Mouse (Mus musculus) left cerebral cortex, adult 11 months (tissue): ENCODE measurements around the gene Emg1.
"Not testable (repeated sequence)": the region's sequence is repeated elsewhere in the genome, so short reads cannot be mapped to it uniquely, and the experiment has no call there.

ENCODE experiments used
- DNase-seq: peaks from one replicate; pipeline ENCODE4 v3.0.0; 2022; ENCODE audit warnings: low spot score

Gene Emg1

DNA sequence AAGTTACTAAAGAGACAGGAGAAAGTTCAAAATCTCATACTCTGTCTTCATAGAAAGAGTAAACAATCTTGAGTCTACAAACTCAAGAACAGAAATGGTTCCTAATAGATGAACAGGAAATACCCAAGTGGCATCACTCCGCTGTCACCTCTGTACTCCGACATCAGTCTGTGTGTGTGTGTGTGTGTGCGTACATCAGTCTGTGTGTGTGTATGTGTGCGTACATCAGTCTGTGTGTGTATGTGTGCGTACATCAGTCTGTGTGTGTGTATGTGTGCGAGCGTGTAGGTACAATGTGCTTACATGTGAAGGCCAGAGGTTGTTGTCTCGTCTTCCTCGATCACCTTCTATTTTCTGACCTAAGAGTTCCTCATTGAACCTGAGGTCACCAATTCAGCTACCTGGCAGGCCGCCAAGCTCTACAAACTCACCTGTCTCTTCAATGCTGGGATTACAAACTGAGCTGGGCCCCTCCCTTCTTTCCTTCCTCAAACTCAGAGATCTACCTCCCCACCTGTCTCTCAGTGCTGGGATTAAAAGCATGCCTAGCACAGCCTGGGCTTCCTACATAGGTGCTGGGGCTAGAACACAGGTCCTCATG is 3.6 kb downstream of the Emg1 start:
- DNase-seq, result no peak

DNA sequence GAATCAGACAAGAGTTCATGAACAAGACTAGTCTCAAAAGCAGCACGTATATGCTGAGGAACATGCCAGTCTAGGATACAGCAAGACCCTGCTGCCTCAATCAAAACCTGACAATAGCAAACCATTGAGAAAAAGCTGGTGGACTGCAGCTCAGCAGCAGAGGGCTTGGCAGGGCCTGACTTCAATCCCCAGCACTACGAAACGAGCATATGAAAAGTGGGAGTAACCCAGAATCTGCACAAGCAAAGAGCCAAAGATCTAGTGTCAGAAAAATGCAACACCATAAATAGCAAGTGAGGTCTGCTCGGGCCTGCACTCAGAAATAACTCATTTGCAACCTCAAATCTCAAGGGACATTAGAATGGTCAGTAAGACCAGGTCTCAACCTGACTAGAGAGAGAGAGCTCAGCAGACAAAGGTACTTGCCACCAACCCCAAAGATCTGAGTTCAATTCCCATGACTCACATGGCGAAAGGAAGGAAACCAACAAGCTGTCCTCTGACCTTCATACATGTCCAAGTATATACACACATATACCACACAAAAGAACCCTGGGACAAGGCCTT is 5.8 kb downstream of the Emg1 start:
- no peak for DNase-seq

DNA sequence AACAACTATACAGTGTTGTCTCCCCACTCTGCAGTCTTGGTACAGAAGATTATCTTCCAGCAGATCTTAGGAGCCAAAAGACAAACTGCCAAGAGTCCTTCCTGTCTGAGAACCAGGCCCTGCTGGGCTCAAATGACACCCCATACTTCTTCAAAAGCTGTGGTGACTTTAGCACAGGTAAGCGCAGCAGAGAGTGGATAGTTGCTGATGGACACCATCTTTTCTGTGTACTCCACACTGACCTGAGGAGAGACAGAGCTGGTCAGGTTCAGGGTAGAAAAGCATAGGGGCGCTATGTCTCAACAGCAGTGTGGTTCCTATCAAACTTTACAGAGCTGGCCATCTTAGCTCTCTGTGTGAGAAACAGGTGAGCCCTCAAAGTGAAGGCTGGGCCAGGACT is 7.6 kb downstream of the Emg1 start:
- DNase-seq, result no peak

DNA sequence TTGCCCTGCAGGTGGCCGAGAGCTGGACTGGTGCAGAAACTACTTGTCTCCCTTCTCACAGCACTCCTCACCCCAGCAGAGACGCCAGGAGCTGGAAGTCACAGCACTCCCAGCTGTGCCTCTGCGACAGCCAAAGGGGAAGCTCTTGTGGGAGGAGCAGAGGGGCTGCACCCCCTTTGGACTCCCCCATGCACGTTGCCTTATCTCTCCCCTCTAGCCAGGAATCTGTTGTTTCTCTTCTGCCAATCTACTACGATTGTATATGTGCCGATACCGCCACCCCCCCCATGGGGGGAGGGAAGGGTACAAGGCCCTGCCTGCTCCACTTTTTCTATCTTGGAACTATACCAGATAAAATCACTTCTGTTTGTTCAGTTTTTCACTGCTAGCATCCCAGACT is 8.2 kb downstream of the Emg1 start:
- DNase-seq, result no peak

- DNase-seq, result no peak
Measured at GRCm38 (mm10) chr6:124702784-124703103, 9.2 kb downstream of the Emg1 start.

- DNase-seq, result no peak
Measured at GRCm38 (mm10) chr6:124702102-124702783, 9.7 kb downstream of the Emg1 start.

GRCm38 (mm10) chr6:124701338-124701737 is 10.6 kb downstream of the Emg1 start:
- no peak for DNase-seq

- no peak for DNase-seq
Measured at GRCm38 (mm10) chr6:124699962-124700610, 11.9 kb downstream of the Emg1 start.

DNA sequence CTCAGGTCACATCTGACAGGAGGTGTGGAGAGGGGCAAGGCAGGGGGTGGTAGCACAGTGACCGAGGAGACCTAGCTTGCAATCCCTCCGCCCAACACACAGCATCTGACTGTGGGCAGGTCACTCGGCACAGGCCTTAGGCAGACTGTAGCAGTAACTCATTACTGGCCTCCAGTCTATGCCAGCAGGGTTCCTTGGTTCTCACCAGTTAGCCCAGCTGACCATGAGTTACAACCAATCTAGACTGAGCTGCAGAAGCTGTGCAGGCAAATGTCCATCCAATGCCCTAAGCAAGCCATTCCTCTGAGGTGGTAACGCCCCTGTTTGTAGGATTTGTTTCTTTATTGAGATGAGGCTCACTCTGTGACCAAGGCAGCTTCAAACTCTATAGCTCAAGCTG is 12.6 kb downstream of the Emg1 start:
- no peak for DNase-seq

GRCm38 (mm10) chr6:124698751-124699150 is 13.2 kb downstream of the Emg1 start:
- no peak for DNase-seq

GRCm38 (mm10) chr6:124696441-124697150 is 15.4 kb downstream of the Emg1 start:
- DNase-seq, result no peak

- DNase-seq, result no peak
Measured at GRCm38 (mm10) chr6:124694166-124694955, 17.6 kb downstream of the Emg1 start.

DNA sequence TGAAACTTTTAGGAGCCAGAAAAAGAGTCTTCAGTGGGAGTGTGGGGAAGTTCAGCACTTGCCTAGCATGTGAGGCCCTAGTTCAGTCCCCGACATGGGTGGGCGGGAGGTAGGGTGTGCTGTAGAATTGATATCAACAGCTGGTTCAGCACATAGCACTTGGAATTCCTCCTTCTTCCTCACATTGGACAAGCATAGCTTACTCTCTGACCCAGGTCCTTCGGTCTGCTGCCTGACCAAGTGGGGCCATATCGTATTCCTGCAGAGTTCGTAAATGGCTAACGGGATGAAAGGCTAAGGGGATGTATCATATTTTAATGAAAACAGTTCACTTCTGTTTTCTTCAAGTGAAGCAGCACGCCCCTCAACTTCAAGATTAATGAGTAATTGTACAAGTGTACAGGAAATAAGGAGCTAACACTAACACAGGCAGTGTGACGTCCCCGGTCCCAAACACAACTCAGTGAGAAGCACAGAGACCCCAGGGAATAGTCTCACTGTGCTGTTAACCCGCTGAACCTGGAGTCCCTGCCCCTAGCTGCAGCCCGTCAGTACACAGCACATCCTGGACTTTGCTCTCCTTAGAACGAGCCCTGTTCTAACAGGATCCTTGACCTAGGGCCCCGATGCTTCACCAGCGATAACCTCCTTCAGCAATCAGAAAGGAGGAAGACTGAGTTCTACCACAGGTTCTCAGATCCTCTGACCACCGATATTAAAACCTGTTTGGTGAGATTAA is 18.6 kb downstream of the Emg1 start:
- DNase-seq, result no peak

GRCm38 (mm10) chr6:124690517-124690916 is 21.5 kb downstream of the Emg1 start:
- no peak for DNase-seq

DNA sequence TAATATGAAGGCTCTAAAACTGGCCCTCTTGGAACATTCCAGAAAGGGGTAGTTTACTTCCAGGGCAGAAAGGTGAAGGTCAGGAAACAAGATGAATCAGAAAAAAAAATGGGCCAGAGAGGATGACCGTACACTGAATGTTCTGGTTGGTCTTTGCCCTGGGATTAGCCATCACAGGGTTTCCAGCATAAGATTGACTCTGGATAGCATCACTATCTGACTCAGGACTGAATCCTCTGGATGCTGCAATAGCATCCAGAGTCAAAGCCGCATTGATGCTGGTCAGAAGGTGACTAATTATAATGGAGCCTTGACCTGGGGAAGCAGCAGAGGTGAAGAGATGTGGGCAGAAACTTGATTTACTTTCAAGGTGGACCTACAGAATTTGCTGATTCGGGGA is 23.0 kb downstream of the Emg1 start:
- DNase-seq, result no peak

DNA sequence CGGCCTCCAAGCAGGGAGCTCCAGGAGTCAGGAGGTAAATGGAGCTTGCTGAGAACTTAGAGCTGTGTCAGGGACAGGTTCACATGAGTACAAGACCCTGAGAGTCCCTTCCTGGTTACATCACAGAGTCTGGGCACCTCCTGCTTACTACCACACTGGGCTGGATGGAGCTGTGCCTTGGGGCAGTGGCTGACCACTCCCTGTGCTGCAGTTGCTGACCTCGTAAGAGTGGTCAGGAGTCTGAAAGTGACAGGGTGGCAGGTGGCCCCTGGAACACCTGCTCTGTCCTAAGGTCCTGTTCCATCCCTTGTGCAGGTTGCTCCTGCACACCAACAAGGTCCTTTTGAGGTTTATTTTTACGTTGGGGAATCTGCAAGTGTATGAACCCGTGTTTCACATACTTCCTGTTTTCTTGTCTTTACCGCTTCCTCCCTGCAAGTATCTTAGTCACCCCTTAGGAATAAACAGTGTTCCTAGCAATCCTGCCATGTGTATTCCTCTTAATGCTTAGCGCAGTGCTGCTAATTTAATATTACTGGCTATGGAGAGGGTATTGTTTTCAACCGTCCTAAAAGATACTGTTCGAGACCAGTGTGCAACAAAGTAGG is 23.7 kb downstream of the Emg1 start:
- no peak for DNase-seq

DNA sequence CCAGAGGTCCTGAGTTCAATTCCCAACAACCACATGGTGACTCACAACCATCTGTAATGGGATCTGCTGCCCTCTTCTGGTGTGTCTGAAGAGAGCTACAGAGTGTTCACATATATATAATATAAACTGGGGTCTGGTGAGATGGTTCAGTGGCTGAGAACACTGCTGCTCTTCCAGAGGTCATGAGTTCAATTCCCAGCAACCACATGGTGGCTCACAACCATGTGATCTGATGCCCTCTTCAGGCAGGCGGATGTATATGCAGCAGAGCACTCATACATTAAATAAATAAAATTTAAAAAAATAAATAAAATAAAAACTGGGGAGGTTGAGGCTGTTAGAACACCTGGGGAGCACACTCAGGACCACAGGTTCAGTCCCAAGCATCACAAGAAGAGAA is 25.3 kb downstream of the Emg1 start:
- DNase-seq, result not testable (repeated sequence)

DNA sequence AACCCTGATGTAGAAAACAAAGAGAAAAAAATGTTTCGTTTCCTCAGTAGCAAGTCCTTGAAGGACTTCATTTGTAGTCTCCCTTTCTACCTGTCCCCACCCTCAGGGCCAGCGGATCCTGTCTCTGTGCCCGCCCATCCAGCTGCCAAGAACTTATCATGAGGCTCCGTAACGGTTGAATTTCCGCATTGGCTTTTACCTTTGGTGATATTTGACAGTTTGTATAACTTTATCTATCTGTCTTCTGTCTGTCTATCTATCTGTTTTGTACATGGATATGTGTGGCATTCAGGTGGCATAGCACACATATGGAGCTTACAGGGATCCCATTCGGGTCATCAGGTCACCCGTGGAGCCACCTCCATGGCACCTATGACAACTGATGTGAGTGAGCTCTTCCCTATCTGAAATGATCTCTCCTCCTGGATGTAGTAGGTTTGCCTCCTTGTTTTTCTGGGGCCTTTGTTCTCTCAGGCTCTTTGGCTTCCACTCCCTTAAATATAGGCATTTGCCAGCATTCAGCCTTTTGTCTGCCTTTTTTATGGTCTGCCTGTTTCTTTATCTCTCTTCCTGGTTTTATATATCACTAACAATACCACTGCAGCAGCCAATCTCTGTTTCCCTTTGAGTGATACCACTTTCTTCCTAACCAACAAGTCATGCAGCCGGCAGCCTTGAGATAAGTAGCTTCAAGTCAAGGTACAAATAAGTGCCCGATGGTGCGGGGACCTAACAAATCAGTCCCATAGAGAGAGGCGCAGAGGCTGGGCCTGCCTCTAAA is 26.2 kb downstream of the Emg1 start:
- DNase-seq, result no peak

DNA sequence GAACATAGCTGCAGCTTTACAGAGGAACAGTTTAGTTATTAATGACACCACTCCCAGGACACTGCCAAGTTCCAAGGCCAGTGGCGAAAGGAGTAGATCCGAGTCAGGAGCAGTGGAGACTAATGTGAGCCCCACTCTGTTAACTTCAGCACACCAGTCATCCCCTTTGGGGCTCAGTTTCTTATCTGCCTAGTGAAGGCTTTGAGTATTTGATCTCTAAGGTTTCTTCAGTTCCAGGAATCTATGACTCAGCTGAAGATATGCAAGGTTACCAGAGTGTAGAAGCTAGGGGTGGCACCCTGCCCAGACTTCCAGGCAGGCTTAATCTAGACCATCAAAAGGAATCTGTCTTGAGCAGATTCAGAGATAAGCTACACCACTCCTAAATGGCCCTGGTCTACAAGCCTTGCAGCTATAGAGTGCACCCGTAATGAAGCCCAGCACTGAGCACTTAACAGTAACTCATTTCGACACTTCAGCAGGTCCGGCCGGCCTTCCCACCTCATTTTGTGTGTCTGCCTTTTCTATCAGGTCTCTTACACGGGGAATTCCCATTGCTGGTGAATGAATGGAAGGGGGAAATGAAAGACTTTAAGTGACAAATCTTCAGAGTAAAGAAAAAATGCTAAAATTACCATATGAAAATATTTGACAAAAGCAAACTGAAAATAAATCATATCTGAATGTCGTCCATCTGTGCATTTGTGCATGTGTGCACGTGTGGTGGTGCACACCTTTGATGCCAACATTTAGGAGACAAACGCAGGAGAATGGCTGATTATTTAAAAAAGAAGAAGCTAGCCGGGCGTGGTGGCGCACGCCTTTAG is 28.2 kb downstream of the Emg1 start:
- DNase-seq, result no peak
